ENCODE assay signal across 14 mouse cellular contexts in genomic region chr2:26368572-26368971, GRCm38 (mm10).
"Had no signal": no experiment of that assay in that cellular context is flagged by ENCODE, and none has a peak within 500 bp of the region (broad histone marks: within the 10 kb centered on the region; RNA-seq: fewer than 3 reads in every experiment).

No protein-coding gene starts in this region.

- H3K4me1 ChIP-seq: liver, embryonic 15.5 days; midbrain, embryonic 13.5 days had no signal

- H3K9me3 ChIP-seq: liver, embryonic 15.5 days; midbrain, embryonic 13.5 days; neural tube, embryonic 15.5 days had no signal

- H3K4me2 ChIP-seq: liver, embryonic 11.5 days; liver, embryonic 15.5 days; midbrain, embryonic 13.5 days; neural tube, embryonic 15.5 days had no signal

- H3K27ac ChIP-seq: layer of hippocampus, adult 2 months; liver, embryonic 15.5 days; midbrain, embryonic 13.5 days; neural tube, embryonic 15.5 days; stomach, postnatal 0 days had no signal

- DNase-seq: kidney, postnatal 10 days; kidney, postnatal 4 days; lung, adult 2 months; lung, postnatal 36 days; right cerebral cortex, adult 18-20 months; right cerebral cortex, postnatal 25 days had no signal

- H3K27me3 ChIP-seq: liver, embryonic 15.5 days; midbrain, embryonic 13.5 days; neural tube, embryonic 15.5 days had no signal

- H3K9ac ChIP-seq: liver, embryonic 15.5 days; midbrain, embryonic 13.5 days; neural tube, embryonic 15.5 days had no signal

- H3K4me3 ChIP-seq: layer of hippocampus, adult 2 months; liver, embryonic 15.5 days; midbrain, embryonic 13.5 days; myocyte; neural tube, embryonic 15.5 days had no signal

- ATAC-seq: lung, postnatal 0 days; midbrain, embryonic 13.5 days had no signal
